Mouse (Mus musculus) natural killer cell, adult 2 months (primary cell): ENCODE data around the gene Agap2.

ENCODE experiments used
- DNase-seq, 2 experiments: peaks; one replicate each; pipeline ENCODE4 v3.0.0; 2022; ENCODE audit warnings: low spot score in 2 of 2

Agap2 gene

GRCm38 (mm10) chr10:127100414-127100813 is 25.3 kb downstream of the Agap2 start:
- no peak for DNase-seq

- DNase-seq, result peak in 1 of 2 experiments; percentile 49
Measured at GRCm38 (mm10) chr10:127101151-127101550, 26.1 kb downstream of the Agap2 start.

- no peak for DNase-seq
Measured at GRCm38 (mm10) chr10:127103631-127104030, 28.5 kb downstream of the Agap2 start.

GRCm38 (mm10) chr10:127107563-127108261 is 32.6 kb downstream of the Agap2 start:
- peak; percentile 45 to 59 for DNase-seq

- no peak for DNase-seq
Measured at GRCm38 (mm10) chr10:127108262-127108583, 33.1 kb downstream of the Agap2 start.

GRCm38 (mm10) chr10:127111001-127111887 is 36.2 kb downstream of the Agap2 start:
- DNase-seq, result peak in 1 of 2 experiments; percentile 26

- no peak for DNase-seq
Measured at GRCm38 (mm10) chr10:127114408-127114807, 39.3 kb downstream of the Agap2 start.

- DNase-seq, result no peak
Measured at GRCm38 (mm10) chr10:127115068-127115467, 40.0 kb downstream of the Agap2 start.

- no peak for DNase-seq
Measured at GRCm38 (mm10) chr10:127118470-127118869, 43.4 kb downstream of the Agap2 start.

GRCm38 (mm10) chr10:127119229-127119628 is 44.1 kb downstream of the Agap2 start:
- no peak for DNase-seq

GRCm38 (mm10) chr10:127120301-127121065 is 45.4 kb downstream of the Agap2 start:
- DNase-seq, result no peak

GRCm38 (mm10) chr10:127121066-127121477 is 46.0 kb downstream of the Agap2 start, which contains the start of gene Os9:
Gene Os9, minus strand, starts transcription at chr10:127121131.
- DNase-seq, result peak; percentile 94

GRCm38 (mm10) chr10:127122018-127122417 is 46.9 kb downstream of the Agap2 start:
- DNase-seq, result no peak

GRCm38 (mm10) chr10:127122784-127123435 is 47.8 kb downstream of the Agap2 start:
- no peak for DNase-seq

- DNase-seq, result peak; percentile 67 to 78
Measured at GRCm38 (mm10) chr10:127123436-127123805, 48.3 kb downstream of the Agap2 start.

- DNase-seq, result peak; percentile 60 to 71
Measured at GRCm38 (mm10) chr10:127125210-127126001, 50.3 kb downstream of the Agap2 start.

- no peak for DNase-seq
Measured at GRCm38 (mm10) chr10:127126579-127126978, 51.5 kb downstream of the Agap2 start.

- DNase-seq, result no peak
Measured at GRCm38 (mm10) chr10:127127711-127128279, 52.7 kb downstream of the Agap2 start.

GRCm38 (mm10) chr10:127129431-127129830 is 54.3 kb downstream of the Agap2 start:
- DNase-seq, result no peak

- no peak for DNase-seq
Measured at GRCm38 (mm10) chr10:127132469-127132868, 57.4 kb downstream of the Agap2 start.
